Mouse (Mus musculus): Measurements from ENCODE around the gene Dnah7b. TPM values are rescaled to one million over a fixed set of nuclear protein-coding genes. Genes with fewer than 3 reads are reported as not detected.
A peak's percentile ranks its signal among the peaks of the same experiment; 100 is the strongest.
"Not testable (repeated sequence)": the region's sequence is repeated elsewhere in the genome, so short reads cannot be mapped to it uniquely, and the experiment has no call there.

The Dnah7b gene
- polyA plus RNA-seq (2016; fragmentation: Nextera tagmentation; extraction: Ambion mirVana), result 2.3 and 2.6 TPM in 2 replicates

GRCm38 (mm10) chr1:46066015-46066414 is at the start of gene Dnah7b:
Dnah7b (plus strand) TSS chr1:46066315.
- Histone ChIP-seq H3K27me3 (replicated peaks) (no peaks in the 10 kb centered on the region), H3K4me3 (peak within 1 kb of the TSS; percentile 58), H3K4me1 (replicated peaks) (no peaks in the 10 kb centered on the region), H3K36me3 (no peaks in the 10 kb centered on the region), H3K9ac (peak within 1 kb of the TSS; percentile 77), H3K4me2 (peak within 1 kb of the TSS; percentile 81), H3K9me3 (replicated peaks) (no peaks in the 10 kb centered on the region), H3K27ac (ENCODE audit: poor library complexity, severe bottlenecking) (peak within 1 kb of the TSS; percentile 80)
- no peak; the same call in 1 of the 2 replicates for ATAC-seq (ENCODE audit: insufficient number of reproducible peaks, low FRiP score)
- WGBS, result 44% methylated on average over 1 of the region's 1 CpGs

- 39% methylated on average over 2 of the region's 2 CpGs for WGBS
- Histone ChIP-seq H3K9me3 (replicated peaks) (no peaks in the 10 kb centered on the region), H3K9ac (no peak overlapping the region), H3K4me3 (no peak overlapping the region), H3K27me3 (replicated peaks) (no peaks in the 10 kb centered on the region), H3K36me3 (no peaks in the 10 kb centered on the region), H3K27ac (ENCODE audit: poor library complexity, severe bottlenecking) (no peak overlapping the region), H3K4me1 (replicated peaks) (no peaks in the 10 kb centered on the region), H3K4me2 (no peak overlapping the region)
- no peak; the same call in 1 of the 2 replicates for ATAC-seq (ENCODE audit: insufficient number of reproducible peaks, low FRiP score)
These were observed 47.6 kb upstream of the Dnah7b start for GRCm38 (mm10) chr1:46018382-46018977.

- Histone ChIP-seq H3K27ac (ENCODE audit: poor library complexity, severe bottlenecking) (no peak overlapping the region), H3K4me2 (no peak overlapping the region), H3K9ac (no peak overlapping the region), H3K4me1 (replicated peaks) (no peaks in the 10 kb centered on the region), H3K36me3 (no peaks in the 10 kb centered on the region), H3K9me3 (replicated peaks) (no peaks in the 10 kb centered on the region), H3K27me3 (replicated peaks) (no peaks in the 10 kb centered on the region), H3K4me3 (no peak overlapping the region)
- 17% methylated on average over 2 of the region's 2 CpGs for WGBS
- ATAC-seq (ENCODE audit: insufficient number of reproducible peaks, low FRiP score), result no peak
These were observed 43.9 kb upstream of the Dnah7b start for GRCm38 (mm10) chr1:46022262-46022661.

GRCm38 (mm10) chr1:46031993-46032555 is 34.0 kb upstream of the Dnah7b start:
- H3K27me3 ChIP-seq (replicated peaks), result no peaks in the 10 kb centered on the region
- WGBS, result 71% methylated on average over 1 of the region's 1 CpGs
- H3K9ac ChIP-seq, result no peak overlapping the region
- H3K36me3 ChIP-seq, result no peaks in the 10 kb centered on the region
- no peak overlapping the region for H3K4me3 ChIP-seq
- no peak overlapping the region for H3K27ac ChIP-seq (ENCODE audit: poor library complexity, severe bottlenecking)
- no peak overlapping the region for H3K4me2 ChIP-seq
- H3K4me1 ChIP-seq (replicated peaks), result peaks cover 3% of the 10 kb centered on the region; the same call in 1 of the 2 replicates
- no peaks in the 10 kb centered on the region for H3K9me3 ChIP-seq (replicated peaks)
- no peak for ATAC-seq (ENCODE audit: insufficient number of reproducible peaks, low FRiP score)

GRCm38 (mm10) chr1:46048188-46048587 is 17.9 kb upstream of the Dnah7b start:
- no peaks in the 10 kb centered on the region for H3K9me3 ChIP-seq (replicated peaks)
- no peak overlapping the region for H3K27ac ChIP-seq (ENCODE audit: poor library complexity, severe bottlenecking)
- no peak overlapping the region for H3K4me2 ChIP-seq
- H3K4me1 ChIP-seq (replicated peaks), result no peaks in the 10 kb centered on the region
- no peak overlapping the region for H3K4me3 ChIP-seq
- ATAC-seq (ENCODE audit: insufficient number of reproducible peaks, low FRiP score), result no peak
- H3K36me3 ChIP-seq, result no peaks in the 10 kb centered on the region
- no peak overlapping the region for H3K9ac ChIP-seq
- no peaks in the 10 kb centered on the region for H3K27me3 ChIP-seq (replicated peaks)

- Histone ChIP-seq H3K4me1 (replicated peaks) (no peaks in the 10 kb centered on the region), H3K27me3 (replicated peaks) (no peaks in the 10 kb centered on the region), H3K4me2 (peak overlapping the region; percentile 81), H3K9ac (peak overlapping the region; percentile 77), H3K27ac (ENCODE audit: poor library complexity, severe bottlenecking) (peak overlapping the region; percentile 80), H3K9me3 (replicated peaks) (no peaks in the 10 kb centered on the region), H3K36me3 (no peaks in the 10 kb centered on the region), H3K4me3 (peak overlapping the region; percentile 58)
- peak; percentile 80 for ATAC-seq (ENCODE audit: insufficient number of reproducible peaks, low FRiP score)
- WGBS, result under 1% methylated on average over 28 of the region's 28 CpGs
These were observed 553 bp downstream of the Dnah7b start for GRCm38 (mm10) chr1:46066484-46067251.

GRCm38 (mm10) chr1:46068787-46069186 is 2.7 kb downstream of the Dnah7b start:
- ATAC-seq (ENCODE audit: insufficient number of reproducible peaks, low FRiP score); H3K4me3 ChIP-seq; H3K36me3 ChIP-seq; H3K9me3 ChIP-seq (replicated peaks); H3K4me1 ChIP-seq (replicated peaks); H3K27me3 ChIP-seq (replicated peaks); H3K27ac ChIP-seq (ENCODE audit: poor library complexity, severe bottlenecking); H3K9ac ChIP-seq; H3K4me2 ChIP-seq: not testable (repeated sequence)
- 82% methylated on average over 3 of the region's 3 CpGs for WGBS

GRCm38 (mm10) chr1:46077891-46078290 is 11.8 kb downstream of the Dnah7b start:
- Histone ChIP-seq H3K9ac (no peak overlapping the region), H3K9me3 (replicated peaks) (no peaks in the 10 kb centered on the region), H3K4me1 (replicated peaks) (no peaks in the 10 kb centered on the region), H3K4me2 (no peak overlapping the region), H3K36me3 (no peaks in the 10 kb centered on the region), H3K27ac (ENCODE audit: poor library complexity, severe bottlenecking) (no peak overlapping the region), H3K27me3 (replicated peaks) (no peaks in the 10 kb centered on the region), H3K4me3 (no peak overlapping the region)
- 80% methylated on average over 2 of the region's 2 CpGs for WGBS
- no peak for ATAC-seq (ENCODE audit: insufficient number of reproducible peaks, low FRiP score)

- H3K36me3 ChIP-seq, result no peaks in the 10 kb centered on the region
- peaks cover 5% of the 10 kb centered on the region for H3K4me1 ChIP-seq (replicated peaks)
- no peak overlapping the region for H3K4me2 ChIP-seq
- H3K9me3 ChIP-seq (replicated peaks), result no peaks in the 10 kb centered on the region
- H3K27me3 ChIP-seq (replicated peaks), result no peaks in the 10 kb centered on the region
- WGBS, result 38% methylated on average over 2 of the region's 2 CpGs
- no peak overlapping the region for H3K9ac ChIP-seq
- no peak overlapping the region for H3K27ac ChIP-seq (ENCODE audit: poor library complexity, severe bottlenecking)
- ATAC-seq (ENCODE audit: insufficient number of reproducible peaks, low FRiP score), result no peak
- no peak overlapping the region for H3K4me3 ChIP-seq
These were observed 34.4 kb downstream of the Dnah7b start for GRCm38 (mm10) chr1:46100484-46100883.

- H3K4me3 ChIP-seq; H3K4me1 ChIP-seq (replicated peaks); H3K4me2 ChIP-seq; H3K27me3 ChIP-seq (replicated peaks); H3K36me3 ChIP-seq; H3K9ac ChIP-seq; H3K27ac ChIP-seq (ENCODE audit: poor library complexity, severe bottlenecking); H3K9me3 ChIP-seq (replicated peaks); ATAC-seq (ENCODE audit: insufficient number of reproducible peaks, low FRiP score): not testable (repeated sequence)
These were observed 46.5 kb downstream of the Dnah7b start for GRCm38 (mm10) chr1:46112606-46113005.

GRCm38 (mm10) chr1:46117179-46117578 is 51.1 kb downstream of the Dnah7b start:
- WGBS, result 74% methylated on average over 2 of the region's 2 CpGs
- H3K9ac ChIP-seq; ATAC-seq (ENCODE audit: insufficient number of reproducible peaks, low FRiP score); H3K27me3 ChIP-seq (replicated peaks); H3K4me2 ChIP-seq; H3K4me1 ChIP-seq (replicated peaks); H3K9me3 ChIP-seq (replicated peaks); H3K27ac ChIP-seq (ENCODE audit: poor library complexity, severe bottlenecking); H3K36me3 ChIP-seq; H3K4me3 ChIP-seq: not testable (repeated sequence)
